Mouse (Mus musculus) hindbrain, embryonic 10.5 days (tissue): ENCODE data around the gene Car2. TPM values are rescaled to one million over a fixed set of nuclear protein-coding genes. Genes with fewer than 3 reads are reported as not detected.
A peak's percentile ranks its signal among the peaks of the same experiment; 100 is the strongest.

Experiments used
- DNase-seq: peaks from one replicate; pipeline ENCODE4 v3.0.0-alpha.2; 2017; ENCODE audit warnings: low spot score
- H3K27ac ChIP-seq: fragments of 300-500 bp; sonication (generic); 2 replicates; pipeline ENCODE4 v1.5.1; 2016; ENCODE audit warnings: mild to moderate bottlenecking, moderate library complexity
- H3K27me3 ChIP-seq: fragments of 300-500 bp; sonication (generic); 2 replicates; pipeline ENCODE4 v1.6.1; 2016; ENCODE audit warnings: mild to moderate bottlenecking; ENCODE audit not compliant: poor library complexity, insufficient read depth, severe bottlenecking
- H3K36me3 ChIP-seq: fragments of 300-500 bp; sonication (generic); 2 replicates; pipeline ENCODE4 v1.6.1; 2016; ENCODE audit warnings: mild to moderate bottlenecking, moderate library complexity
- H3K4me1 ChIP-seq: fragments of 300-500 bp; sonication (generic); replicated peaks from 2 replicates; pipeline ENCODE4 v1.6.1; 2016; ENCODE audit warnings: mild to moderate bottlenecking
- H3K4me3 ChIP-seq: fragments of 300-500 bp; sonication (generic); 2 replicates; pipeline ENCODE4 v1.5.1; 2016; ENCODE audit warnings: mild to moderate bottlenecking, moderate library complexity
- H3K9me3 ChIP-seq: fragments of 300-500 bp; sonication (generic); 2 replicates; pipeline ENCODE4 v1.6.1; 2016; ENCODE audit warnings: mild to moderate bottlenecking, moderate library complexity
- WGBS: fragments of 180-500 bp; shearing (Covaris S2); methylation state at CpG from one replicate; pipeline ENCODE4 v1.1.7; 2016; 5-methylcytosine and 5-hydroxymethylcytosine counted together
- polyA plus RNA-seq: library from polyadenylated mRNA; unstranded; fragments of >200 nt; fragmentation: Nextera tagmentation; extraction: Ambion mirVana; gene quantifications from 2 replicates; pipeline ENCODE4 v1.2.1, GENCODE M21; 2016

Car2 gene
- 84.6 and 101 TPM in 2 replicates for polyA plus RNA-seq

GRCm38 (mm10) chr3:14886102-14887098 is at the start of gene Car2:
Car2 (plus strand) TSS chr3:14886273.
- Histone ChIP-seq H3K4me1 (peaks cover 9% of the 10 kb centered on the region; the same call in 1 of the 2 replicates), H3K27ac (peak within 1 kb of the TSS; percentile 94), H3K36me3 (no peaks in the 10 kb centered on the region), H3K27me3 (peaks cover 16% of the 10 kb centered on the region), H3K4me3 (peak within 1 kb of the TSS; percentile 80), H3K9me3 (no peaks in the 10 kb centered on the region)
- under 1% methylated on average over 95 of the region's 95 CpGs for WGBS
- peak; percentile 74 for DNase-seq

GRCm38 (mm10) chr3:14838936-14839335 is 47.1 kb upstream of the Car2 start:
- H3K4me1 ChIP-seq, result no peaks in the 10 kb centered on the region
- no peaks in the 10 kb centered on the region for H3K9me3 ChIP-seq
- H3K27me3 ChIP-seq, result no peaks in the 10 kb centered on the region
- H3K27ac ChIP-seq, result no peak overlapping the region
- no peak overlapping the region for H3K4me3 ChIP-seq
- no peaks in the 10 kb centered on the region for H3K36me3 ChIP-seq
- WGBS, result 91% methylated on average over 1 of the region's 1 CpGs
- DNase-seq, result no peak

GRCm38 (mm10) chr3:14839466-14840118 is 46.5 kb upstream of the Car2 start:
- H3K4me3 ChIP-seq, result no peak overlapping the region
- no peaks in the 10 kb centered on the region for H3K27me3 ChIP-seq
- no peaks in the 10 kb centered on the region for H3K4me1 ChIP-seq
- 85% methylated on average over 3 of the region's 3 CpGs for WGBS
- no peaks in the 10 kb centered on the region for H3K36me3 ChIP-seq
- no peak for DNase-seq
- no peaks in the 10 kb centered on the region for H3K9me3 ChIP-seq
- no peak overlapping the region for H3K27ac ChIP-seq

GRCm38 (mm10) chr3:14848587-14849254 is 37.4 kb upstream of the Car2 start:
- Histone ChIP-seq H3K36me3 (no peaks in the 10 kb centered on the region), H3K27ac (no peak overlapping the region), H3K4me3 (no peak overlapping the region), H3K9me3 (no peaks in the 10 kb centered on the region), H3K4me1 (no peaks in the 10 kb centered on the region), H3K27me3 (no peaks in the 10 kb centered on the region)
- WGBS, result 92% methylated on average over 2 of the region's 2 CpGs
- DNase-seq, result no peak

- H3K4me1 ChIP-seq, result no peaks in the 10 kb centered on the region
Observed at GRCm38 (mm10) chr3:14853966-14854365, 32.1 kb upstream of the Car2 start.

GRCm38 (mm10) chr3:14854446-14854845 is 31.6 kb upstream of the Car2 start:
- Histone ChIP-seq H3K36me3 (no peaks in the 10 kb centered on the region), H3K27ac (no peak overlapping the region), H3K4me1 (no peaks in the 10 kb centered on the region), H3K27me3 (no peaks in the 10 kb centered on the region), H3K9me3 (no peaks in the 10 kb centered on the region), H3K4me3 (no peak overlapping the region)
- WGBS, result 83% methylated on average over 1 of the region's 1 CpGs
- no peak for DNase-seq

More at GRCm38 (mm10) chr3:14853966-14854365, 32.1 kb upstream of the Car2 start:
- H3K27ac ChIP-seq, result no peak overlapping the region
- no peak overlapping the region for H3K4me3 ChIP-seq
- no peaks in the 10 kb centered on the region for H3K9me3 ChIP-seq
- DNase-seq, result no peak
- 81% methylated on average over 5 of the region's 5 CpGs for WGBS
- H3K27me3 ChIP-seq, result no peaks in the 10 kb centered on the region
- H3K36me3 ChIP-seq, result no peaks in the 10 kb centered on the region

GRCm38 (mm10) chr3:14857874-14858273 is 28.2 kb upstream of the Car2 start:
- DNase-seq, result no peak
- H3K9me3 ChIP-seq, result no peaks in the 10 kb centered on the region
- WGBS, result 80% methylated on average over 3 of the region's 3 CpGs
- H3K4me1 ChIP-seq, result peaks cover 9% of the 10 kb centered on the region
- no peak overlapping the region for H3K4me3 ChIP-seq
- H3K27me3 ChIP-seq, result no peaks in the 10 kb centered on the region
- H3K27ac ChIP-seq, result no peak overlapping the region
- no peaks in the 10 kb centered on the region for H3K36me3 ChIP-seq

GRCm38 (mm10) chr3:14860291-14860690 is 25.8 kb upstream of the Car2 start:
- Histone ChIP-seq H3K27me3 (no peaks in the 10 kb centered on the region), H3K36me3 (no peaks in the 10 kb centered on the region), H3K27ac (no peak overlapping the region), H3K4me1 (peaks cover 16% of the 10 kb centered on the region), H3K4me3 (no peak overlapping the region), H3K9me3 (no peaks in the 10 kb centered on the region)
- WGBS, result 71% methylated on average over 3 of the region's 3 CpGs
- no peak for DNase-seq

- no peaks in the 10 kb centered on the region for H3K9me3 ChIP-seq
- H3K4me3 ChIP-seq, result no peak overlapping the region
- H3K4me1 ChIP-seq, result peaks cover 16% of the 10 kb centered on the region
- H3K27me3 ChIP-seq, result no peaks in the 10 kb centered on the region
- no peak overlapping the region for H3K27ac ChIP-seq
- 83% methylated on average over 1 of the region's 1 CpGs for WGBS
- no peaks in the 10 kb centered on the region for H3K36me3 ChIP-seq
- no peak for DNase-seq
Observed at GRCm38 (mm10) chr3:14861165-14861564, 24.9 kb upstream of the Car2 start.

- peak overlapping the region; percentile 58; the same call in 1 of the 2 replicates for H3K4me3 ChIP-seq
- no peaks in the 10 kb centered on the region for H3K9me3 ChIP-seq
- no peak overlapping the region for H3K27ac ChIP-seq
- H3K36me3 ChIP-seq, result no peaks in the 10 kb centered on the region
- peaks cover 16% of the 10 kb centered on the region for H3K4me1 ChIP-seq
- WGBS, result 23% methylated on average over 4 of the region's 4 CpGs
- H3K27me3 ChIP-seq, result no peaks in the 10 kb centered on the region
- DNase-seq, result no peak
Observed at GRCm38 (mm10) chr3:14861787-14862186, 24.3 kb upstream of the Car2 start.

- H3K4me1 ChIP-seq, result peaks cover 16% of the 10 kb centered on the region
- peak overlapping the region; percentile 58 for H3K4me3 ChIP-seq
- no peak for DNase-seq
- under 1% methylated on average over 9 of the region's 9 CpGs for WGBS
- H3K36me3 ChIP-seq, result no peaks in the 10 kb centered on the region
- peak overlapping the region; percentile 87 for H3K27ac ChIP-seq
- no peaks in the 10 kb centered on the region for H3K27me3 ChIP-seq
- no peaks in the 10 kb centered on the region for H3K9me3 ChIP-seq
Observed at GRCm38 (mm10) chr3:14862654-14863021, 23.4 kb upstream of the Car2 start.

- no peaks in the 10 kb centered on the region for H3K9me3 ChIP-seq
- peaks cover 16% of the 10 kb centered on the region for H3K4me1 ChIP-seq
- no peaks in the 10 kb centered on the region for H3K27me3 ChIP-seq
- peak; percentile 79 for DNase-seq
- no peaks in the 10 kb centered on the region for H3K36me3 ChIP-seq
- H3K27ac ChIP-seq, result peak within 1 kb of the TSS; percentile 87
- H3K4me3 ChIP-seq, result peak within 1 kb of the TSS; percentile 58
- 1% methylated on average over 18 of the region's 18 CpGs for WGBS
Observed at GRCm38 (mm10) chr3:14863022-14863711, 22.9 kb upstream of the Car2 start, which contains the start of gene Car3. Car3 (plus strand) TSS chr3:14863512.
